Mouse (Mus musculus) urinary bladder, postnatal 4 days (tissue): ENCODE results near the gene Slc13a3.

ENCODE experiments used
- DNase-seq, 2 experiments: peaks; one replicate each; pipeline ENCODE4 v3.0.0; 2021 to 2022; ENCODE audit warnings: low spot score in 2 of 2

Gene Slc13a3

DNA sequence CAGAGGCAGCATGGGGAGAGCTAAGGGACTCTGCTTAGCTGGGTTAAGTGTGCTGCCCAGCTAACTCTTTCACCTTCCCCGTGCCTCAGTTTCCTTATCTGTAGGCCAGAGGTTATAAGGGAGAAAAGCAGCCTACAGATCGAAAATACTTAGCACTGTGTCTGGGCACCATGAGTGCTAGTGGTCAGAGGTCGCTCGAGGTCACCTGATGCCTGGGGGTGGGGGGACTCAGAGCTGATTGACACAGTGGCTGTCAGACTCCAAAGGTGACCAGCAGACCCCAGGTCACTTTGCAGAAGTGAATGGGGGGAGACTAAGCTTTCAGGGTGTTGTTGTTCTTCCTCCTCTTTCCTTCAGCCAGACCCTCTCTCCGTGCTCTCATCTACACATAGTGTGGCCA is 58.7 kb downstream of the Slc13a3 start:
- no peak for DNase-seq

GRCm38 (mm10) chr2:165413884-165414283 is 59.1 kb downstream of the Slc13a3 start:
- DNase-seq, result no peak

GRCm38 (mm10) chr2:165407700-165408301 is 65.2 kb downstream of the Slc13a3 start:
- peak; percentile 25 to 74 for DNase-seq

- DNase-seq, result no peak
These were observed 67.7 kb downstream of the Slc13a3 start for GRCm38 (mm10) chr2:165405351-165405750.

GRCm38 (mm10) chr2:165404951-165405350 is 68.1 kb downstream of the Slc13a3 start:
- DNase-seq, result no peak

GRCm38 (mm10) chr2:165398164-165398785 is 74.8 kb downstream of the Slc13a3 start:
- no peak for DNase-seq

DNA sequence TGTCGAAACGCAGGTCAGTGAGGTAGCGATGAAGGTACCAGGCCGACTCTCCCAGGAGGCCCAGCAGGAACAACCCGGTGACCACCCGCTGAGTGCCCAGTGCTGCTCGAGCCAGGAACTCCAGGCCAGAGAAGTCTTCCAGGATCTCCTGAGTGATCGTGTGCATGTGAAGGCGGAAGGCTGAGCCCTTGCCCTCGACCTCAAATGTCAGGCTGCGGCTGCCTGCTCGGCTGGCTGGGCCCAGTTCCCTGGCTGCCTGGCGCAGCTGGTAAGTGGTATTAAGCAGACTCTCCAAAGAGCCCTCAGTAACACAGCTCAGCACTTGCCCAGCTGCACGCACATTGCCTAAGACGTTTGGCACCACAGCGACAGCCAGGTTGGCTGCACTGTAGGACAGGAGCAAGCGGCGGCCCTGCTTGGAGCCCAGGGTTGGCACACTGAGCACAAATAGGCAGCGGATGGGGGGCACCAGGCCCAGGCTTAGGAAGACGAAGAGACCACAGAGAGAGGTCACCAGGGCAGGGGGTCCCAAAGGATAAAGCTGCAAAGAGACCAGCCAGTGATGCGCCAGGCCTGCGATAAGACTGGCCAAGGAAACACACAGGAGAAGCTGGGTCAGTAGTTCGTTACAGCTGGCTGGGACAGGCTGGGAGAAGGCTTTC is 75.4 kb downstream of the Slc13a3 start:
- DNase-seq, result no peak

- DNase-seq, result no peak
These were observed 76.1 kb downstream of the Slc13a3 start for GRCm38 (mm10) chr2:165396831-165397501.

DNA sequence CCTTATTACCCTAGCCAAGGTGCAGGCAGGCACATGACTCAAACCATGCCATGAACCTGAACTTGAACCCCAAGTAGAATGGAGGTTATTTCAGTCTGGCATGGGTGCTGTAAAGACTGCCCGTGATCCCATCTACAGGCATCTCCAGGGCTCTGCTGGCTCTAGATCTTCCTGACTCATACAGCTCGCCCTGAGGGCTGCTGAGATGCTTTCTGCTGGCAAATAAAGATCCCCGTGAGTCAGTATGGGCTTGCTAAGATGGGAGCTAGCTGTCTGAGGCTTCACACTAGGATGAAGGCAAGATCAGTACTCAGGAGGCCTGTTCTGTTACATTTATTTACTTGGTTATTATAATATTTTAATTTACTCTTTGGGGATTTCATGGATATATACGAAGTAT is 80.9 kb downstream of the Slc13a3 start:
- no peak for DNase-seq

- DNase-seq, result no peak
These were observed 81.5 kb downstream of the Slc13a3 start for GRCm38 (mm10) chr2:165391561-165391960.

- no peak for DNase-seq
These were observed 83.6 kb downstream of the Slc13a3 start for GRCm38 (mm10) chr2:165389299-165389952.

DNA sequence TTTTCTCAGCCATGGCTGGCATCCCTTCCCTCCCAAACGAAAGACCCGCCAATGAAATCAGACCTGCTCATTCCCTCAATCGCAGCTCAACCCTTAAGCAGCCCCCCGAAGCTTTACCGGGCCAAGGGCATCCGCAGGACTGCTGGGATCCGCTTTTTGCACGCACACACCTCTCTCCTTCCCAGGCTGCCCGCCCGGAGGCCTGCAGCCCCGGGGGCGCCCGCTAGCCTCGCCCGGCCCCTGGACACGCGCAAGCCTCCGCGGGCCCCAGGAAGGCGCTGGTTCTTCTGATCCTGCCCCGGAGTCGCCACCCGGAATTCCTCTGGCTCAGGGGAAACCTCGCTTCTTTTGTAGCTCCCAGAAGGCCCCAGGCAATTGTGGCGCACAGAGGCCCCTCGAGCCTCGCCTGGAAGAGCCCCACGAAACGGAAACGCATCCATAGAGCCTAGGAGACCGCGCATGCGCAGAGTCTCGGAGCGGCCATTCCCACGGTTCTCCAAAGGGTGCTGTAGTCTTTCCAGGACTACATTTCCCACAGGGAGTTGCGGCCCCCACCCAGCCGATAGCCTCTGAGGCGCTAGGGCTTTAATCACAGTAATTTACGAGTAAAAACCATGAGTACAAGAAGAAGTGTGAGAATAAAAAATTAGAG is 85.1 kb downstream of the Slc13a3 start, which contains the start of gene Zfp334:
Zfp334 (minus strand) TSS at position 416 of the 652 bp plus-strand sequence.
- peak; percentile 87 to 93 for DNase-seq

- no peak for DNase-seq
These were observed 85.7 kb downstream of the Slc13a3 start for GRCm38 (mm10) chr2:165387370-165387769.

- no peak for DNase-seq
These were observed 93.0 kb downstream of the Slc13a3 start for GRCm38 (mm10) chr2:165380050-165380449.

- DNase-seq, result no peak
These were observed 97.0 kb downstream of the Slc13a3 start for GRCm38 (mm10) chr2:165376001-165376400.

DNA sequence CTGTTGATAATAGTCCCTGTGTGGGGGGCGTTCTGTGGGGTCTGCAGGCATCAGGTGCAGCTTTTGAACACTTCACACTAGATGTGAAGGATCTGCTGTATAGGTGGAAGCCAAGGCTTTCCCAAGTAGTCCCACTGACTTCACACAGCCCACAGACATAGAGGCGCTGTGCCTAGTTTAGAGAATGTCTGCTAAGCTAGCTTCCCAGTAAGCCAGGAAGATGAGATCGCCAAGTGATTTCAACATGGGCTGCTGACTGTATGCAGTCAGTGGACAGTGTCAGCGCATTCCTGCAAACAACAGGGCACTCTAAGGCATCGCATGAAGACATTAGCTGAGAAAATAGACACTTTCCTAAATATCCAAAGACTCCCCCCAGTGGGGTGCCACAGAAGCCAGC is 97.6 kb downstream of the Slc13a3 start:
- no peak for DNase-seq

DNA sequence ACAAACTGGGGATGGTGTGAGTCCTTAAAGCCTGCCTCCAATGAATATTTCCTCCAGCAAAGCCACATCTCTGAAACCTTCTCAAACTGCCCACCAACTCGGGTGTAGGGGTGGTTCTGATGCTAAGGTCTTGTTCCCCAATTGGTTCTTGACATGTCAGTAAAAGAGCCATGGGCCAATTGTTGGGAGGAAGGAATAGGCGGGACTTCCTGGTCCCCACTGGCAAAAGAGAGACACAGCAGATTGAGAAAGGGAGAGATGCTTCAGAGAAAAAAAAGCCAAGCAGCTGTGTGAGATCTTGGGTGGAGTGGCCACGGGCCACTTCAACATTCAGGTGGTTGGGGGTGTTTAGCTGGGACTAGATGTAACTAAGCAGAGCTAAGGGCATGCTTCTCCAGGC is 102.0 kb downstream of the Slc13a3 start:
- DNase-seq, result no peak

DNA sequence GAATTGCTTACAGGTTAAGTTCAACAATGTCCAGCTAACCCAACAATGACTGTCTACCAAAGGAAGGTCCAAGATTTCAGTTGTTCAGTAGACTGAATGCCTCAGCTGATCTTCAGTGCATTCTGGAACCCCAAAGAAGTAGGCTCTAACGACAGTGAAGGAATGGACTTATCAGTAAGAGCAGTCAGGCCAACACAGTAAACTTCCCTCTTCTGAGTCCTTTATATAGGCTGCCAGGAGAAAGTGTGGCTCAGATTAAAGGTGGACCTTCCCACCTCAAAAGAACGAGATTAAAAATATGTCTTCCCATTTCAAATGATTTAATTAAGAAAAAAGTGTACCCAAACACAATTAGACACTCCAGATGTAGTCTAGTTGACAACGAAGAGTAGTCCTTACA is 102.7 kb downstream of the Slc13a3 start:
- no peak for DNase-seq

DNA sequence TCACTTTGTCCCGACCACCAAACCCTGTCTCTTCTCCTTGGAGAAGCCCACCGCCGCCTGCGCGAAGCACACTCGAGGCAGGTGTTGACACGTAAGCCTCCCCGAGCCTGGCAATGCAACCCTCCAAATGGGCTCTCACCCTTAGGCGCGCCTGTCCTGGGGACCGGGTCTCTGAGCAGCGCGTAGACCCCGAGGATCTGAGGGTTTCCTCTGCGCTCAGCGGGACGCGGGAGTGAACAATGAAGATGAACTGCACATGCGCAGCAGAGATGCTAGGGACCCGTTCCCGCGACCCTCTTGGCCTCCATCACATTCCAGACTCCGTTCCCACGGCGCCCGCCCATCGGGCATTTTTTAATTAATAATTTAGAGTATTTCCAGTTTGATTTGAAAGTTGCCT is 104.5 kb downstream of the Slc13a3 start, which contains the start of gene Zfp663:
Zfp663 (minus strand) TSS at position 234 of the 400 bp plus-strand sequence.
- no peak for DNase-seq

DNA sequence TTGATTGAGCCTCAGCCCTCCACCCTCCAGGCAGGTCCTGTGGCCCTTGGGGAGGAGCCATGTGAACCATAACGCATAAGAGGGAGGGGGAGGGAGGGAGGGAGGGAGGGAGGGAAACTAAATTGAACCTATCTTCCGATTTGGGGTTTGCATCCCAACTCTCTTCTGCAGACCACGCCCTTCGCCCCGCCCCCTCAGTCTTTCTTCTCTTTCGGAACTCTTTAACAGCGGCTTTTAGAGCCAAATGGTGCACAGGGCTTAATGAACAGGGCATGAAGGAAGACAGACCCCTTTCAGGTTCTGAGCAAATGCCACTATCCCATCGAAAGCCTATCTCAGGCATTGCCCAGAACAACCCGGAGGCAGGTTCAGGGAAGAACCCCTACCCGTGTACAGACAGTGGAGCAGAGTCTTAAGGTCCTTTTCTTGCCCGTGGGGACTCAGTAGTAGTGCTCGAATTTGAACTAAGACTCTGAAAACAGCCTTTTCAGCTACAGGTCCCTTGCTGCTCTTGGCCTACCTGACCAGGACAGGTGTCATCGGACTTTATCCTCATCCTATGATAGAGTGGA is 105.1 kb downstream of the Slc13a3 start:
- DNase-seq, result no peak

- peak in 1 of 2 experiments; percentile 40 for DNase-seq
These were observed 105.9 kb downstream of the Slc13a3 start for GRCm38 (mm10) chr2:165367047-165367520.
